Mouse (Mus musculus): ENCODE results near the gene Ctcf.

Ctcf gene

GRCm38 (mm10) chr8:105648929-105649328 lies 12.6 kb downstream of the Ctcf start:
- DNase-seq (ENCODE audit: low read depth): peak; percentile 21

GRCm38 (mm10) chr8:105657641-105658040 lies 21.3 kb downstream of the Ctcf start:
- DNase-seq (ENCODE audit: low read depth): no peak

GRCm38 (mm10) chr8:105661167-105661566 lies 24.8 kb downstream of the Ctcf start:
- peak; percentile 70 for DNase-seq (ENCODE audit: low read depth)

GRCm38 (mm10) chr8:105677891-105678290 lies 41.5 kb downstream of the Ctcf start:
- peak; percentile 44 for DNase-seq (ENCODE audit: low read depth)

- no peak for DNase-seq (ENCODE audit: low read depth)
Observed at GRCm38 (mm10) chr8:105685325-105685724, 49.0 kb downstream of the Ctcf start.

- DNase-seq (ENCODE audit: low read depth): peak; percentile 60
Observed at GRCm38 (mm10) chr8:105685796-105686308, 49.5 kb downstream of the Ctcf start, which contains the start of gene Carmil2. Carmil2 (plus strand) TSS chr8:105686274.

- DNase-seq (ENCODE audit: low read depth): no peak
Observed at GRCm38 (mm10) chr8:105686551-105686950, 50.2 kb downstream of the Ctcf start.

GRCm38 (mm10) chr8:105687512-105687911 lies 51.1 kb downstream of the Ctcf start:
- no peak for DNase-seq (ENCODE audit: low read depth)

GRCm38 (mm10) chr8:105688242-105688752 lies 51.9 kb downstream of the Ctcf start:
- DNase-seq (ENCODE audit: low read depth): no peak

GRCm38 (mm10) chr8:105689256-105689982 lies 53.1 kb downstream of the Ctcf start:
- no peak for DNase-seq (ENCODE audit: low read depth)

- DNase-seq (ENCODE audit: low read depth): no peak
Observed at GRCm38 (mm10) chr8:105689983-105690360, 53.6 kb downstream of the Ctcf start.

GRCm38 (mm10) chr8:105690978-105691377 lies 54.6 kb downstream of the Ctcf start:
- no peak for DNase-seq (ENCODE audit: low read depth)

- DNase-seq (ENCODE audit: low read depth): no peak
Observed at GRCm38 (mm10) chr8:105692449-105693182, 56.2 kb downstream of the Ctcf start.

GRCm38 (mm10) chr8:105693648-105694047 lies 57.3 kb downstream of the Ctcf start:
- peak; percentile 52 for DNase-seq (ENCODE audit: low read depth)

- DNase-seq (ENCODE audit: low read depth): no peak
Observed at GRCm38 (mm10) chr8:105694051-105694799, 57.9 kb downstream of the Ctcf start.

GRCm38 (mm10) chr8:105695080-105695780 lies 58.9 kb downstream of the Ctcf start:
- no peak for DNase-seq (ENCODE audit: low read depth)

- DNase-seq (ENCODE audit: low read depth): no peak
Observed at GRCm38 (mm10) chr8:105697196-105697780, 60.9 kb downstream of the Ctcf start.

GRCm38 (mm10) chr8:105698734-105699133 lies 62.4 kb downstream of the Ctcf start:
- no peak for DNase-seq (ENCODE audit: low read depth)

GRCm38 (mm10) chr8:105699488-105700215 lies 63.3 kb downstream of the Ctcf start:
- DNase-seq (ENCODE audit: low read depth): no peak

GRCm38 (mm10) chr8:105700566-105700965 lies 64.2 kb downstream of the Ctcf start:
- DNase-seq (ENCODE audit: low read depth): no peak
